Comparison of ENCODE assay signal across 31 mouse cellular contexts in the genomic region with DNA sequence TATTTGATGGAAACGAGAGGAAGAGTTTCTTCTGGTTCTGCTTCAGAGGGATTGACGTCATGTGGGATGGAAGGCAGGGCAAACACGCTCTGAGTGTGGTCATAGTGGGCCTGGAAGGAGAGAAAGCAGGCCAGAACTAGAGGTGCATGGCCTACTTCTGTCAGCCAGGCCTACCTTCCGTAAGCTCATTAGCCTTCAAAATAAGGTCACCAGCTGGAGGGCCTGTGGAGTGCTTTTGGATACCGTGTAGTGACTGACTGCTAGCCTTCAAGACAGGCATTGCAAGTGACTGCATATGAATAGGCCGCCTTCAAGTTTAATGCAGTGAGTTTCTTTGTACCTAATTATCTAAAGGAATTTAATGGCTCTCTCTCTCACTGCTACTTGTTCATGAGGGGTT. TPM values are rescaled to one million over a fixed set of nuclear protein-coding genes. Genes with fewer than 3 reads are reported as not detected.
DNase-seq lines count a peak whose midpoint lies in the region; ATAC-seq and TF ChIP-seq lines count a peak whose summit lies in the region.
"Had no signal": no experiment of that assay in that cellular context is flagged by ENCODE, and none has a peak within 500 bp of the region (broad histone marks: within the 10 kb centered on the region; RNA-seq: fewer than 3 reads in every experiment).

No protein-coding gene starts in this region.

- peaks cover 27% of the 10 kb centered on the region for H3K36me3 ChIP-seq in forebrain, embryonic 13.5 days (ENCODE audit: poor library complexity, severe bottlenecking)
- peaks cover 32% of the 10 kb centered on the region for H3K36me3 ChIP-seq in forebrain, embryonic 12.5 days (replicated peaks)
- peaks cover 16% of the 10 kb centered on the region for H3K36me3 ChIP-seq in liver, postnatal 0 days (replicated peaks; ENCODE audit: insufficient read depth, low read length)
- peaks cover 36% of the 10 kb centered on the region for H3K36me3 ChIP-seq in hindbrain, embryonic 14.5 days (replicated peaks; ENCODE audit: control insufficient read depth, insufficient read depth)

- H3K4me2 ChIP-seq in forebrain, embryonic 13.5 days, result no peak overlapping the region
- no peak overlapping the region for H3K4me2 ChIP-seq in forebrain, embryonic 12.5 days
- no peak overlapping the region for H3K4me2 ChIP-seq in liver, postnatal 0 days (ENCODE audit: low read depth, low read length)
- H3K4me2 ChIP-seq in hindbrain, embryonic 14.5 days (replicated peaks), result no peak overlapping the region
- H3K4me2 ChIP-seq: embryonic facial prominence, embryonic 15.5 days; heart, embryonic 11.5 days; hindbrain, embryonic 12.5 days; limb, embryonic 15.5 days; liver, embryonic 15.5 days; lung, embryonic 15.5 days; neural tube, embryonic 12.5 days; stomach, embryonic 15.5 days had no signal

- H3K27ac ChIP-seq in cerebellum, adult 2 months (ENCODE audit: insufficient read depth, low read length), result 0 out of 2 replicates have a peak overlapping the region, but pooled peaks have one; percentile 50
- no peak overlapping the region for H3K27ac ChIP-seq in forebrain, embryonic 13.5 days
- H3K27ac ChIP-seq in forebrain, embryonic 12.5 days, result no peak overlapping the region
- no peak overlapping the region for H3K27ac ChIP-seq in liver, postnatal 0 days (ENCODE audit: low read depth)
- no peak overlapping the region for H3K27ac ChIP-seq in hindbrain, embryonic 14.5 days
- H3K27ac ChIP-seq: embryonic facial prominence, embryonic 15.5 days; hindbrain, embryonic 12.5 days; kidney, postnatal 0 days; limb, embryonic 10.5 days; limb, embryonic 15.5 days; liver, embryonic 15.5 days; lung, embryonic 15.5 days; midbrain, embryonic 10.5 days; neural tube, embryonic 12.5 days; stomach, embryonic 15.5 days had no signal

- ATAC-seq in cerebellum, adult (ENCODE audit: insufficient number of reproducible peaks, low FRiP score, low TSS enrichment), result no peak
- ATAC-seq in forebrain, embryonic 13.5 days, result peak; percentile 66; the same call in 1 of the 2 replicates
- no peak; the same call in 1 of the 2 replicates for ATAC-seq in forebrain, embryonic 12.5 days (ENCODE audit: low FRiP score)
- ATAC-seq in liver, postnatal 0 days, result no peak
- ATAC-seq in hindbrain, embryonic 14.5 days (ENCODE audit: low FRiP score), result no peak
- ATAC-seq: intestine, embryonic 16.5 days had no signal

- no peak overlapping the region for H3K9ac ChIP-seq in forebrain, embryonic 13.5 days
- no peak overlapping the region for H3K9ac ChIP-seq in forebrain, embryonic 12.5 days
- H3K9ac ChIP-seq in liver, postnatal 0 days (replicated peaks), result no peak overlapping the region
- H3K9ac ChIP-seq in hindbrain, embryonic 14.5 days, result no peak overlapping the region
- H3K9ac ChIP-seq: embryonic facial prominence, embryonic 15.5 days; hindbrain, embryonic 12.5 days; limb, embryonic 15.5 days; liver, embryonic 15.5 days; lung, embryonic 15.5 days; neural tube, embryonic 12.5 days; stomach, embryonic 15.5 days had no signal

- no peaks in the 10 kb centered on the region for H3K9me3 ChIP-seq in forebrain, embryonic 13.5 days (replicated peaks)
- H3K9me3 ChIP-seq in forebrain, embryonic 12.5 days, result no peaks in the 10 kb centered on the region
- no peaks in the 10 kb centered on the region for H3K9me3 ChIP-seq in liver, postnatal 0 days (ENCODE audit: low read length)
- no peaks in the 10 kb centered on the region for H3K9me3 ChIP-seq in hindbrain, embryonic 14.5 days (ENCODE audit: control insufficient read depth, low read length)
- H3K9me3 ChIP-seq: embryonic facial prominence, embryonic 15.5 days; G1E; hindbrain, embryonic 12.5 days; limb, embryonic 10.5 days; limb, embryonic 15.5 days; liver, embryonic 15.5 days; lung, embryonic 15.5 days; midbrain, embryonic 10.5 days; neural tube, embryonic 12.5 days; stomach, embryonic 15.5 days had no signal

- no peak for TF ChIP-seq POLR2A in cerebellum, adult 2 months (IDR thresholded peaks at IDR 0.05; ENCODE audit: borderline replicate concordance, insufficient read depth, low read length)

- WGBS in cerebellum, adult 2 months, result 20% methylated on average over 6 of the region's 6 CpGs
- WGBS in forebrain, embryonic 13.5 days, result 48% methylated on average over 6 of the region's 6 CpGs
- WGBS in forebrain, embryonic 12.5 days, result 57% methylated on average over 6 of the region's 6 CpGs
- WGBS in liver, postnatal 0 days (ENCODE audit: insufficient replicate concordance), result 91% methylated on average over 6 of the region's 6 CpGs
- WGBS in hindbrain, embryonic 14.5 days, result 79% methylated on average over 6 of the region's 6 CpGs

- no peak overlapping the region for H3K4me3 ChIP-seq in cerebellum, adult 2 months (replicated peaks; ENCODE audit: insufficient read depth, low read depth, low read length)
- H3K4me3 ChIP-seq in forebrain, embryonic 13.5 days, result no peak overlapping the region
- no peak overlapping the region for H3K4me3 ChIP-seq in forebrain, embryonic 12.5 days (replicated peaks)
- no peak overlapping the region for H3K4me3 ChIP-seq in liver, postnatal 0 days (ENCODE audit: low read depth, low read length)
- no peak overlapping the region for H3K4me3 ChIP-seq in hindbrain, embryonic 14.5 days (replicated peaks; ENCODE audit: low read length)
- H3K4me3 ChIP-seq: embryonic facial prominence, embryonic 15.5 days; hindbrain, embryonic 12.5 days; limb, embryonic 10.5 days; limb, embryonic 15.5 days; liver, embryonic 15.5 days; lung, embryonic 15.5 days; midbrain, embryonic 10.5 days; myocyte; neural tube, embryonic 12.5 days; stomach, embryonic 15.5 days had no signal

- H3K4me1 ChIP-seq in cerebellum, adult 2 months (ENCODE audit: control insufficient read depth, insufficient read depth, low read length), result peaks cover 11% of the 10 kb centered on the region
- H3K4me1 ChIP-seq in forebrain, embryonic 13.5 days, result peaks cover 4% of the 10 kb centered on the region
- no peaks in the 10 kb centered on the region for H3K4me1 ChIP-seq in forebrain, embryonic 12.5 days
- H3K4me1 ChIP-seq in liver, postnatal 0 days (ENCODE audit: insufficient read depth), result no peaks in the 10 kb centered on the region
- no peaks in the 10 kb centered on the region for H3K4me1 ChIP-seq in hindbrain, embryonic 14.5 days (replicated peaks; ENCODE audit: control insufficient read depth, insufficient read depth, low read length)
- H3K4me1 ChIP-seq: embryonic facial prominence, embryonic 15.5 days; hindbrain, embryonic 12.5 days; limb, embryonic 10.5 days; limb, embryonic 15.5 days; liver, embryonic 15.5 days; lung, embryonic 15.5 days; midbrain, embryonic 10.5 days; neural tube, embryonic 12.5 days; stomach, embryonic 15.5 days had no signal

- DNase-seq in cerebellum, adult 2 months, result peak; percentile 37 to 67
- peak; percentile 29 to 44 for DNase-seq in cerebellum, postnatal 25 days
- DNase-seq in retina, embryonic 14.5 days (ENCODE audit: low spot score), result peak; percentile 72
- DNase-seq in liver, postnatal 0 days, result no peak
- no peak for DNase-seq in hindbrain, embryonic 14.5 days (ENCODE audit: low spot score)
- DNase-seq: adrenal gland, postnatal 10 days; gastrocnemius, postnatal 36 days; heart, adult 18-20 months; heart, postnatal 36 days; kidney, adult 8-10 months; kidney, postnatal 4 days; layer of hippocampus, postnatal 36 days; right cerebral cortex, postnatal 25 days; thymus, postnatal 14 days had no signal

- TF ChIP-seq CTCF in cerebellum, adult 2 months (IDR thresholded peaks at IDR 0.05; ENCODE audit: borderline replicate concordance, insufficient read depth, low read depth, low read length), result no peak
- no peak for TF ChIP-seq CTCF in liver, postnatal 0 days (IDR thresholded peaks at IDR 0.05; ENCODE audit: low read depth)

- H3K27me3 ChIP-seq in cerebellum, adult 2 months (ENCODE audit: control insufficient read depth, insufficient read depth, low read length), result no peaks in the 10 kb centered on the region
- no peaks in the 10 kb centered on the region for H3K27me3 ChIP-seq in forebrain, embryonic 13.5 days
- no peaks in the 10 kb centered on the region for H3K27me3 ChIP-seq in forebrain, embryonic 12.5 days
- H3K27me3 ChIP-seq in liver, postnatal 0 days (ENCODE audit: insufficient read depth, low read length), result no peaks in the 10 kb centered on the region
- H3K27me3 ChIP-seq in hindbrain, embryonic 14.5 days (ENCODE audit: control insufficient read depth, insufficient read depth, low read length), result no peaks in the 10 kb centered on the region
- H3K27me3 ChIP-seq: embryonic facial prominence, embryonic 15.5 days; hindbrain, embryonic 12.5 days; limb, embryonic 15.5 days; liver, embryonic 15.5 days; lung, embryonic 15.5 days; neural tube, embryonic 12.5 days; stomach, embryonic 15.5 days had no signal

- TF ChIP-seq EP300 in liver, postnatal 0 days (IDR thresholded peaks at IDR 0.05; ENCODE audit: low read depth), result no peak

RNA-seq across cellular contexts. Expression of a gene that starts 8.9 kb away (rescaled TPM):
- 14.6 and 16.1 TPM in 2 replicates for polyA plus RNA-seq in cerebellum, adult 2 months (2012; rRNA removed)
- polyA plus RNA-seq in forebrain, embryonic 13.5 days (2015; fragmentation: Nextera tagmentation; extraction: Ambion mirVana), result 1.1 TPM in 2 replicates
- 2.1 and 2.6 TPM in 2 replicates for polyA plus RNA-seq in forebrain, embryonic 12.5 days (2016; fragmentation: Nextera tagmentation; extraction: Ambion mirVana)
- 0.19 and 0.21 TPM in 2 replicates for polyA plus RNA-seq in liver, postnatal 0 days (2015; fragmentation: Nextera tagmentation; extraction: Ambion mirVana)
- polyA plus RNA-seq in hindbrain, embryonic 14.5 days (2014; fragmentation: Nextera tagmentation; extraction: Ambion mirVana), result 7.5 and 9.6 TPM in 2 replicates
- polyA plus RNA-seq: limb, embryonic 10.5 days had no signal

Comparison
In these comparisons a context has a peak if more than half of its experiments do, and no peak if none do; other contexts are left out.
1. DNase-seq: peak in cerebellum, adult 2 months (2 of 2), cerebellum, postnatal 25 days (2 of 2) and retina, embryonic 14.5 days (single experiment); none in liver, postnatal 0 days (single experiment) and hindbrain, embryonic 14.5 days (single experiment).